Comparison of ENCODE assay signal across 9 mouse cellular contexts in the genomic region with DNA sequence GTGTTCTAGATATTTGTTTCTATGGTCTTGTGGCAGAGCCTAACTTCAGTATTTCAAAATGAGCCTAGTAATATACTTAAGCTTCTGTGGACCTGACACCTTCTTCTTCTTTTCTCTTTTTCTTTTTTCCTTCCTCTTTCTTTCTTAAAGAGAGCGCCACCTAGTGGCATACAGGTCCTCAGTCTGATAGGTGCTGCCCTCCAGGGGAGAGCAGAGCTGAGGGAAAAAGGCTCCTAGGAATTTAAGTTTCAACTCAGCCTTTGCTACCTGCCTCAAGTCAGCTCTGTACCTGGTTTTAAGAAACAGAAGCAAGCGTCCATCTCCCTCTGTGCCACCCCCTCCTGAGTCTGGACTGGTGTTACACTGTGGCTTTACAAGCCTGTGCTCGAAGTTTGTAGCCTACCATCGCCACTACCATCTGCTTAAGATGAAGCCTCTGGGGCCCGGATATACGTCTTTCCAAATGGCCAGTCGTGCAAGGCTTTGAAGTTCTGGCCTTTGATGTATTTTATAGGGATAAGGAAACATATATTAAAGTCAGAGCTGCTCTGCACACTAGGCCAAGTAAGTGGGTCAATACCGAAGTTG.
DNase-seq lines count a peak whose midpoint lies in the region; ATAC-seq and TF ChIP-seq lines count a peak whose summit lies in the region.
"Had no signal": no experiment of that assay in that cellular context is flagged by ENCODE, and none has a peak within 500 bp of the region (broad histone marks: within the 10 kb centered on the region; RNA-seq: fewer than 3 reads in every experiment).

No protein-coding gene starts in this region.

- peak; percentile 5 for DNase-seq in kidney, adult 11 months
- DNase-seq in ES-E14 (ENCODE audit: low read depth, low spot score), result no peak
- peak; percentile 66 for DNase-seq in brain, embryonic 14.5 days (ENCODE audit: low read depth)
- DNase-seq in kidney, adult 2 months, result peak; percentile 38
- peak; percentile 82 for DNase-seq in lung, embryonic 14.5 days

- no peak for TF ChIP-seq POLR2A in brain, embryonic 14.5 days (IDR thresholded peaks at IDR 0.05; ENCODE audit: borderline replicate concordance, extremely low read depth, insufficient read depth, insufficient read length, poor library complexity, severe bottlenecking)
- TF ChIP-seq POLR2A in kidney, adult 2 months (IDR thresholded peaks at IDR 0.05; ENCODE audit: low read depth, low read length), result no peak

- TF ChIP-seq CTCF in brain, embryonic 14.5 days (IDR thresholded peaks at IDR 0.05; ENCODE audit: borderline replicate concordance, extremely low read depth, insufficient read depth, insufficient read length), result peak; percentile 67; the same call in 1 of the 2 replicates
- TF ChIP-seq CTCF in kidney, adult 2 months (conservative IDR thresholded peaks at IDR 0.05; ENCODE audit: insufficient read depth, insufficient read length, low read depth, low read length), result peak; percentile 68
- TF ChIP-seq CTCF in lung, embryonic 14.5 days (IDR thresholded peaks at IDR 0.05; ENCODE audit: low read depth), result peak; percentile 82

- H3K27me3 ChIP-seq in kidney, embryonic 15.5 days, result no peaks in the 10 kb centered on the region
- no peaks in the 10 kb centered on the region for H3K27me3 ChIP-seq in kidney, adult 2 months (replicated peaks; ENCODE audit: control insufficient read depth, insufficient read depth, low read length)
- no peaks in the 10 kb centered on the region for H3K27me3 ChIP-seq in lung, embryonic 14.5 days (ENCODE audit: insufficient read depth, low read length)
- H3K27me3 ChIP-seq in intestine, embryonic 15.5 days (replicated peaks), result no peaks in the 10 kb centered on the region
- no peaks in the 10 kb centered on the region for H3K27me3 ChIP-seq in hindbrain, embryonic 12.5 days
- H3K27me3 ChIP-seq: limb, embryonic 15.5 days had no signal

- no peak overlapping the region for H3K27ac ChIP-seq in kidney, embryonic 15.5 days
- H3K27ac ChIP-seq in ES-E14 (ENCODE audit: insufficient read depth, low read depth, low read length, poor library complexity, severe bottlenecking), result no peak overlapping the region
- no peak overlapping the region for H3K27ac ChIP-seq in kidney, adult 2 months (ENCODE audit: insufficient read depth, low read depth, low read length)
- no peak overlapping the region for H3K27ac ChIP-seq in lung, embryonic 14.5 days (ENCODE audit: low read depth)
- H3K27ac ChIP-seq in intestine, embryonic 15.5 days, result no peak overlapping the region
- H3K27ac ChIP-seq in hindbrain, embryonic 12.5 days, result no peak overlapping the region
- H3K27ac ChIP-seq: limb, embryonic 15.5 days had no signal

- in situ Hi-C loops in ES-E14 (cut with MboI; ENCODE audit: low sequenced_read_pairs in 2 of 2, unreplicated experiment in 2 of 2), result no loop called here

- H3K4me2 ChIP-seq in kidney, embryonic 15.5 days, result no peak overlapping the region
- H3K4me2 ChIP-seq in lung, embryonic 14.5 days, result no peak overlapping the region
- no peak overlapping the region for H3K4me2 ChIP-seq in intestine, embryonic 15.5 days (replicated peaks)
- H3K4me2 ChIP-seq in hindbrain, embryonic 12.5 days (replicated peaks), result no peak overlapping the region
- H3K4me2 ChIP-seq: limb, embryonic 15.5 days had no signal

- 31% methylated on average over 8 of the region's 8 CpGs for WGBS in kidney, embryonic 15.5 days
- 45% methylated on average over 8 of the region's 8 CpGs for WGBS in kidney, adult 2 months
- WGBS in lung, embryonic 14.5 days, result 34% methylated on average over 8 of the region's 8 CpGs
- 54% methylated on average over 8 of the region's 8 CpGs for WGBS in intestine, embryonic 15.5 days
- 57% methylated on average over 8 of the region's 8 CpGs for WGBS in hindbrain, embryonic 12.5 days

- no peak overlapping the region for H3K9ac ChIP-seq in kidney, embryonic 15.5 days
- no peak overlapping the region for H3K9ac ChIP-seq in ES-E14 (ENCODE audit: insufficient read depth, low read depth, low read length, poor library complexity, severe bottlenecking)
- H3K9ac ChIP-seq in lung, embryonic 14.5 days, result no peak overlapping the region
- H3K9ac ChIP-seq in intestine, embryonic 15.5 days, result no peak overlapping the region
- no peak overlapping the region for H3K9ac ChIP-seq in hindbrain, embryonic 12.5 days
- H3K9ac ChIP-seq: limb, embryonic 15.5 days had no signal

- H3K4me3 ChIP-seq in kidney, embryonic 15.5 days (replicated peaks), result no peak overlapping the region
- H3K4me3 ChIP-seq in ES-E14 (ENCODE audit: insufficient read depth in 1 of 2, low read depth in 1 of 2, low read length in 2 of 2, poor library complexity in 1 of 2, severe bottlenecking in 1 of 2), result no peak overlapping the region
- no peak overlapping the region for H3K4me3 ChIP-seq in kidney, adult 2 months (ENCODE audit: insufficient read depth, low read depth, low read length)
- H3K4me3 ChIP-seq in lung, embryonic 14.5 days (ENCODE audit: low read depth, low read length), result no peak overlapping the region
- H3K4me3 ChIP-seq in intestine, embryonic 15.5 days (replicated peaks), result no peak overlapping the region
- H3K4me3 ChIP-seq in hindbrain, embryonic 12.5 days, result no peak overlapping the region
- H3K4me3 ChIP-seq: limb, embryonic 15.5 days had no signal

- no peaks in the 10 kb centered on the region for H3K9me3 ChIP-seq in kidney, embryonic 15.5 days (replicated peaks)
- H3K9me3 ChIP-seq in ES-E14 (ENCODE audit: control insufficient read depth, insufficient read depth, low read depth, low read length), result no peaks in the 10 kb centered on the region
- H3K9me3 ChIP-seq in lung, embryonic 14.5 days (ENCODE audit: low read depth, low read length), result no peaks in the 10 kb centered on the region
- H3K9me3 ChIP-seq in intestine, embryonic 15.5 days, result no peaks in the 10 kb centered on the region
- H3K9me3 ChIP-seq in hindbrain, embryonic 12.5 days (replicated peaks), result no peaks in the 10 kb centered on the region
- H3K9me3 ChIP-seq: limb, embryonic 15.5 days had no signal

- H3K4me1 ChIP-seq in kidney, embryonic 15.5 days, result 0 out of 2 replicates have a peak, but pooled peaks cover 2% of the 10 kb centered on the region
- no peaks in the 10 kb centered on the region for H3K4me1 ChIP-seq in ES-E14 (ENCODE audit: control insufficient read depth in 2 of 2, insufficient read depth in 2 of 2, low read length in 2 of 2, poor library complexity in 1 of 2)
- no peaks in the 10 kb centered on the region for H3K4me1 ChIP-seq in kidney, adult 2 months (ENCODE audit: control insufficient read depth, insufficient read depth, low read length)
- H3K4me1 ChIP-seq in lung, embryonic 14.5 days (ENCODE audit: insufficient read depth), result 0 out of 2 replicates have a peak, but pooled peaks cover 3% of the 10 kb centered on the region
- no peaks in the 10 kb centered on the region for H3K4me1 ChIP-seq in intestine, embryonic 15.5 days (replicated peaks)
- H3K4me1 ChIP-seq in hindbrain, embryonic 12.5 days, result peaks cover 15% of the 10 kb centered on the region

- no peak for ATAC-seq in kidney, embryonic 15.5 days (replicated peaks; ENCODE audit: low FRiP score)
- peak; percentile 58; the same call in 1 of the 2 replicates for ATAC-seq in lung, embryonic 14.5 days (ENCODE audit: insufficient read depth)
- ATAC-seq in intestine, embryonic 15.5 days, result no peak
- ATAC-seq in hindbrain, embryonic 12.5 days (ENCODE audit: low FRiP score), result no peak

- no peaks in the 10 kb centered on the region for H3K36me3 ChIP-seq in kidney, embryonic 15.5 days
- H3K36me3 ChIP-seq in ES-E14 (ENCODE audit: control insufficient read depth, insufficient read depth, low read length, poor library complexity, severe bottlenecking), result no peaks in the 10 kb centered on the region
- H3K36me3 ChIP-seq in kidney, adult 2 months (ENCODE audit: control insufficient read depth, insufficient read depth, low read length), result no peaks in the 10 kb centered on the region
- no peaks in the 10 kb centered on the region for H3K36me3 ChIP-seq in lung, embryonic 14.5 days (ENCODE audit: insufficient read depth)
- no peaks in the 10 kb centered on the region for H3K36me3 ChIP-seq in intestine, embryonic 15.5 days
- H3K36me3 ChIP-seq in hindbrain, embryonic 12.5 days, result no peaks in the 10 kb centered on the region
- H3K36me3 ChIP-seq: limb, embryonic 15.5 days had no signal

TF ChIP-seq in ES-E14, 5 proteins besides CTCF, POLR2A, EP300 and RAD21:
- TF ChIP-seq ZC3H11A (IDR thresholded peaks at IDR 0.05; ENCODE audit: borderline replicate concordance, low read depth, low read length) (peak; percentile 16; the same call in 1 of the 2 replicates), MAFK (IDR thresholded peaks at IDR 0.05; ENCODE audit: insufficient read depth, low read depth, low read length) (no peak), ZNF384 (IDR thresholded peaks at IDR 0.05; ENCODE audit: low read depth, low read length) (peak; percentile 77), CHD2 (IDR thresholded peaks at IDR 0.05; ENCODE audit: low read depth, low read length) (no peak), HCFC1 (IDR thresholded peaks at IDR 0.05; ENCODE audit: borderline replicate concordance, insufficient read depth, low read length) (no peak)
